Mouse (Mus musculus) kidney, adult 2 months (tissue): ENCODE data around the gene Yipf2.

Experiments used
- CTCF ChIP-seq: fragments of 200-500 bp; conservative IDR thresholded peaks from 2 replicates; pipeline ENCODE4 v1.5.1; 2011; ENCODE audit warnings: low read depth, mild to moderate bottlenecking, control low read depth, low read length, moderate library complexity, mixed read lengths; ENCODE audit not compliant: insufficient read depth, insufficient read length
- POLR2A ChIP-seq: fragments of 200-500 bp; IDR thresholded peaks from one replicate; pipeline ENCODE4 v1.6.1; 2011; ENCODE audit warnings: low read depth, low read length, control low read depth

GRCm38 (mm10) chr9:21614864-21615616 lies 22.4 kb upstream of the Yipf2 start:
- TF ChIP-seq CTCF, result no peak
- TF ChIP-seq POLR2A, result no peak
